In genomic region chr17:4974736-4975135, GRCm38 (mm10) we compare ENCODE assay signal across 8 mouse cellular contexts. TPM values are rescaled to one million over a fixed set of nuclear protein-coding genes. Genes with fewer than 3 reads are reported as not detected.
DNase-seq lines count a peak whose midpoint lies in the region; ATAC-seq lines count a peak whose summit lies in the region.

No protein-coding gene starts in this region.

- ATAC-seq in frontal cortex, adult (ENCODE audit: low TSS enrichment) = peak; percentile 44
- no peak for ATAC-seq in monocyte, adult 5-6 weeks (replicated peaks; ENCODE audit: insufficient number of reproducible peaks, low FRiP score, low TSS enrichment, poor library complexity, severe bottlenecking)

- no peak for DNase-seq in frontal cortex, postnatal 14 days (ENCODE audit: low spot score in 2 of 2)
- DNase-seq in adrenal gland, postnatal 10 days = peak; percentile 88
- peak; percentile 96 for DNase-seq in gastrocnemius, adult 18-20 months (ENCODE audit: low spot score)
- peak; percentile 78 for DNase-seq in kidney, postnatal 10 days
- DNase-seq in lung, postnatal 10 days = peak; percentile 87
- DNase-seq in testis, postnatal 14 days (ENCODE audit: low spot score) = peak; percentile 73

RNA-seq across cellular contexts. Expression of gene Arid1b, which starts 19.4 kb away (rescaled TPM):
- total RNA-seq in adrenal gland, postnatal 10 days (2021) = 10 to 100 TPM; 56.1 to 75.4 TPM
- 10 to 100 TPM; 35.4 to 37.0 TPM for total RNA-seq in gastrocnemius, adult 18-20 months (2021)
- 15.9 to 37.8 TPM (median 20.9 TPM) in 3 replicates for total RNA-seq in monocyte, adult 5-6 weeks (2017)

Comparison
In these comparisons a context has a peak if more than half of its experiments do, and no peak if none do; other contexts are left out.
1. DNase-seq: peak in adrenal gland, postnatal 10 days (single experiment), gastrocnemius, adult 18-20 months (single experiment), kidney, postnatal 10 days (single experiment), lung, postnatal 10 days (single experiment) and testis, postnatal 14 days (single experiment); none in frontal cortex, postnatal 14 days (0 of 2).